Comparison of ENCODE assay signal across 22 mouse cellular contexts in the genomic region with DNA sequence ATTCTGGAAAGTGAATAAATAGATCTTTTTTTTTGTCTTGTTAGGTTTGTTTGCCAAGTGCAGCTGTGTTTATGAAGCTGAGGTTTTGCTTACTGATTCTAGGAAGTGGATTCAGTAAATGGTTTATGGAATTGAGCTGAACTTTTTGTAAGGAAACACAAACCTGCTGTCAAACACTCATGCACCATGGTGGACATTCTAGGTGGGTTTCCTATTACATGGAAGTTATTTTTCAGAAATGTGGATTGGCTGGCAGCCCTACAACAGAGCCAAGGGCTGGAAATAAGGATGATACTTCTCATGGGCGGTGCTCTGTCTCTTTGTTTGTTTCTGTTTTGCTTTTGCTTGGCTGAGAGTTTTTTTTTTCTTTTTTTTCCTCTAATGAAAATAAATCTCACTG.
A peak's percentile ranks its signal among the peaks of the same experiment; 100 is the strongest.
DNase-seq lines count a peak whose midpoint lies in the region; ATAC-seq and TF ChIP-seq lines count a peak whose summit lies in the region.
"Had no signal": no experiment of that assay in that cellular context is flagged by ENCODE, and none has a peak within 500 bp of the region (broad histone marks: within the 10 kb centered on the region; RNA-seq: fewer than 3 reads in every experiment).

No protein-coding gene starts in this region.

- H3K27ac ChIP-seq in embryonic facial prominence, embryonic 14.5 days (replicated peaks; ENCODE audit: low read depth, low read length): no peak overlapping the region
- H3K27ac ChIP-seq in embryonic facial prominence, embryonic 10.5 days (replicated peaks): no peak overlapping the region
- no peak overlapping the region for H3K27ac ChIP-seq in kidney, embryonic 15.5 days
- H3K27ac ChIP-seq in lung, embryonic 14.5 days (ENCODE audit: low read depth): peak overlapping the region; percentile 3
- H3K27ac ChIP-seq: hindbrain, embryonic 15.5 days; left cerebral cortex, adult 2 months; liver, embryonic 13.5 days; macrophage; neural tube, embryonic 12.5 days had no signal

- no peak overlapping the region for H3K9ac ChIP-seq in embryonic facial prominence, embryonic 14.5 days (ENCODE audit: low read depth, low read length)
- no peak overlapping the region for H3K9ac ChIP-seq in kidney, embryonic 15.5 days
- H3K9ac ChIP-seq in lung, embryonic 14.5 days: no peak overlapping the region
- H3K9ac ChIP-seq: heart, embryonic 12.5 days; hindbrain, embryonic 15.5 days; liver, embryonic 13.5 days; neural tube, embryonic 12.5 days; stomach, embryonic 15.5 days had no signal

- ATAC-seq in embryonic facial prominence, embryonic 14.5 days (ENCODE audit: low read depth): no peak
- no peak for ATAC-seq in kidney, embryonic 15.5 days (replicated peaks; ENCODE audit: low FRiP score)
- peak; percentile 59; the same call in 1 of the 2 replicates for ATAC-seq in lung, embryonic 14.5 days (ENCODE audit: insufficient read depth)
- ATAC-seq: forebrain, postnatal 0 days had no signal

- H3K27me3 ChIP-seq in embryonic facial prominence, embryonic 14.5 days (replicated peaks; ENCODE audit: control insufficient read depth, insufficient read depth, low read length): no peaks in the 10 kb centered on the region
- H3K27me3 ChIP-seq in embryonic facial prominence, embryonic 10.5 days (replicated peaks; ENCODE audit: low read depth, poor library complexity, severe bottlenecking): no peaks in the 10 kb centered on the region
- no peaks in the 10 kb centered on the region for H3K27me3 ChIP-seq in kidney, embryonic 15.5 days
- H3K27me3 ChIP-seq in lung, embryonic 14.5 days (ENCODE audit: insufficient read depth, low read length): no peaks in the 10 kb centered on the region
- H3K27me3 ChIP-seq: heart, embryonic 12.5 days; hindbrain, embryonic 15.5 days; liver, embryonic 13.5 days; neural tube, embryonic 12.5 days; stomach, embryonic 15.5 days had no signal

- no peak overlapping the region for H3K4me2 ChIP-seq in embryonic facial prominence, embryonic 14.5 days (ENCODE audit: low read depth, low read length)
- H3K4me2 ChIP-seq in kidney, embryonic 15.5 days: no peak overlapping the region
- H3K4me2 ChIP-seq in lung, embryonic 14.5 days: no peak overlapping the region
- H3K4me2 ChIP-seq: heart, embryonic 12.5 days; hindbrain, embryonic 15.5 days; liver, embryonic 13.5 days; neural tube, embryonic 12.5 days had no signal

- peak; percentile 64 for DNase-seq in embryonic facial prominence, embryonic 14.5 days (ENCODE audit: low spot score)
- DNase-seq in embryonic facial prominence, embryonic 10.5 days (ENCODE audit: low spot score): no peak
- DNase-seq in kidney, postnatal 36 days: peak; percentile 12 to 22
- peak; percentile 70 for DNase-seq in lung, embryonic 14.5 days
- DNase-seq in lung, postnatal 36 days: peak; percentile 72
- no peak for DNase-seq in ovary, postnatal 14 days (ENCODE audit: low spot score)
- DNase-seq: adrenal gland, postnatal 14 days; cerebellum, adult 8-10 months; gastrocnemius, postnatal 14 days; heart, adult 18-20 months; heart, postnatal 14 days; liver, embryonic 13.5 days; thymus, adult 18-20 months; thymus, postnatal 36 days had no signal

- H3K36me3 ChIP-seq in embryonic facial prominence, embryonic 14.5 days (ENCODE audit: control insufficient read depth, insufficient read depth, low read length): no peaks in the 10 kb centered on the region
- no peaks in the 10 kb centered on the region for H3K36me3 ChIP-seq in embryonic facial prominence, embryonic 10.5 days (replicated peaks)
- no peaks in the 10 kb centered on the region for H3K36me3 ChIP-seq in kidney, embryonic 15.5 days
- no peaks in the 10 kb centered on the region for H3K36me3 ChIP-seq in lung, embryonic 14.5 days (ENCODE audit: insufficient read depth)
- H3K36me3 ChIP-seq: heart, embryonic 12.5 days; hindbrain, embryonic 15.5 days; liver, embryonic 13.5 days; neural tube, embryonic 12.5 days; stomach, embryonic 15.5 days had no signal

- no peak for TF ChIP-seq CTCF in lung, embryonic 14.5 days (IDR thresholded peaks at IDR 0.05; ENCODE audit: low read depth)

- H3K4me1 ChIP-seq in embryonic facial prominence, embryonic 14.5 days (ENCODE audit: control insufficient read depth, insufficient read depth, low read length): peaks cover 3% of the 10 kb centered on the region; the same call in 1 of the 2 replicates
- H3K4me1 ChIP-seq in embryonic facial prominence, embryonic 10.5 days: no peaks in the 10 kb centered on the region
- H3K4me1 ChIP-seq in kidney, embryonic 15.5 days: no peaks in the 10 kb centered on the region
- peaks cover 9% of the 10 kb centered on the region for H3K4me1 ChIP-seq in lung, embryonic 14.5 days (ENCODE audit: insufficient read depth)
- H3K4me1 ChIP-seq: heart, embryonic 12.5 days; liver, embryonic 13.5 days; neural tube, embryonic 12.5 days; stomach, embryonic 15.5 days had no signal

- no peaks in the 10 kb centered on the region for H3K9me3 ChIP-seq in embryonic facial prominence, embryonic 14.5 days (ENCODE audit: control insufficient read depth, low read length)
- H3K9me3 ChIP-seq in embryonic facial prominence, embryonic 10.5 days: no peaks in the 10 kb centered on the region
- no peaks in the 10 kb centered on the region for H3K9me3 ChIP-seq in kidney, embryonic 15.5 days (replicated peaks)
- H3K9me3 ChIP-seq in lung, embryonic 14.5 days (ENCODE audit: low read depth, low read length): no peaks in the 10 kb centered on the region
- H3K9me3 ChIP-seq: heart, embryonic 12.5 days; hindbrain, embryonic 15.5 days; liver, embryonic 13.5 days; neural tube, embryonic 12.5 days; stomach, embryonic 15.5 days had no signal

- H3K4me3 ChIP-seq in embryonic facial prominence, embryonic 14.5 days (ENCODE audit: low read depth, low read length): no peak overlapping the region
- no peak overlapping the region for H3K4me3 ChIP-seq in embryonic facial prominence, embryonic 10.5 days
- H3K4me3 ChIP-seq in kidney, embryonic 15.5 days (replicated peaks): no peak overlapping the region
- H3K4me3 ChIP-seq in lung, embryonic 14.5 days (ENCODE audit: low read depth, low read length): no peak overlapping the region
- H3K4me3 ChIP-seq: heart, embryonic 12.5 days; hindbrain, embryonic 15.5 days; left cerebral cortex, adult 2 months; liver, embryonic 13.5 days; neural tube, embryonic 12.5 days; stomach, embryonic 15.5 days had no signal

- WGBS in embryonic facial prominence, embryonic 14.5 days: 74% methylated on average over 1 of the region's 1 CpGs
- WGBS in embryonic facial prominence, embryonic 10.5 days: 90% methylated on average over 1 of the region's 1 CpGs
- WGBS in kidney, embryonic 15.5 days: 67% methylated on average over 1 of the region's 1 CpGs
- WGBS in lung, embryonic 14.5 days: 40% methylated on average over 1 of the region's 1 CpGs

Comparison
In these comparisons a context has a peak if more than half of its experiments do, and no peak if none do; other contexts are left out.
1. DNase-seq: peak in embryonic facial prominence, embryonic 14.5 days (single experiment), kidney, postnatal 36 days (2 of 2), lung, embryonic 14.5 days (single experiment) and lung, postnatal 36 days (single experiment); none in embryonic facial prominence, embryonic 10.5 days (single experiment) and ovary, postnatal 14 days (single experiment).